Mouse (Mus musculus) liver, adult 2 months (tissue): ENCODE results near the gene Creb3l1.

Source experiments
- CTCF ChIP-seq: fragments of 200-500 bp; IDR thresholded peaks from 2 replicates; pipeline ENCODE4 v1.5.1; 2011; ENCODE audit warnings: low read depth, low read length, control low read depth
- POLR2A ChIP-seq: fragments of 200-500 bp; IDR thresholded peaks from 2 replicates; pipeline ENCODE4 v1.6.1; 2011; ENCODE audit warnings: low read length, control low read depth; ENCODE audit not compliant: insufficient read depth; ENCODE audit errors: extremely low read depth

DNA sequence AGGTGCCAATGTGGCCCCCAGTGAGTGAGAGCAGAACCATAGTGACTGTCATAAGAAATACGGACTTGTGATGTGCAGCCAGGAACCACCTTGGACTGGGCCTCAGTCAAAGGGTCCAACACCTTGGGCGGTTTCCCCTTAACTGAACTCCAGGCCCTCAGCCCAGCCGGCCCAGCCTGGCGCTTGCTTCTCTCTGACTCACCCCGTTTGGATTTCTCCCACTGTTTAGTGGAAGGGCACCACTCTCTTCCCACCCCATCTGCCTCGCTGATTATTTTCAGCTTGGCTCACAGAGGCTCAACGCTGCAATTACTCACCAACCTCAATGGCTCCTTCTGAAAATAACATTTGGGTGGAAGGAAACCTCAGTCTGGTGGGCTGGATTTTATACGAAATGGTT lies 27.9 kb upstream of the Creb3l1 start:
- TF ChIP-seq POLR2A (no peak), CTCF (no peak)
